Mouse (Mus musculus): ENCODE measurements around the gene Rad50.

The Rad50 gene

GRCm38 (mm10) chr11:53617562-53618109 lies 89.5 kb downstream of the Rad50 start:
- in situ Hi-C loops (cut with MboI; ENCODE audit: low pct_unique_long_range_greater_than_20kb in 1 of 2, low sequenced_read_pairs in 2 of 2, unreplicated experiment in 1 of 2), result no loop called here

DNA sequence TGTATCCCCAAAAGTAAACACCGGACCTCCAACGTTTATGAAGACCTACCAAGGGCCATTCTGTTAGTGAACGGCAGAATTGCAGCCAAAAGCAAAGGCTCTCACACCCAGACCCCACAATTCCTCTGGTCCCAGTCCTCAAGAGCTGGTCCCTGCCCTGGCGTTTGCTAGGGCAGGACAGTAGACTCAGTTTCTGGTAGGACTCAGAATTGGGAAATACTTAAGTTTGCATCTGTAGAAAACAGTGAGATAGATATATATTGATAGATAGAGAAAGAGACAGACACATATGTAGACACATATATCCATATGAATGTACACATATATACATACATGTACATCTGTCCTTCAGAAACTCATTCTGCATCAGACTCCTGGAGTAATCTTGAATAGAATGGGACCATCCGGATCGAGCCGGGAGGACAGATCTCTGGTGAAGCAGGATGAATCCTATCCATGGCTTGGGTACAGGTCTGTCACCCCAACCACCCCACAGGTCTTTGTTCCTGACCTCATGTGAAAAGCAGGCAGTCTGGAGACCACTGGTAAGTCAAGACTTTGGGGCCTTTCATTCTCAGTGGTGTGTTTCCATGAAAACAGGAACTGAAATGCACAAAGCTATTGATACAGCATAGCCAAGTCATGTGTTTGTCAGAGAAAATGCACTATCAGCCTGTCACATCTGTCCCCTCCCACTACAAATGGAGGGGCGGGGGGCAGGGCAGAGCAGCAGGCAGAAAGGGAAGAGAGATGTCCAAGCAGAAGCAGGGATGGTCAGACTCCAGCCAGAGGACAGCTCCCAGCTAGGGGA lies 90.2 kb downstream of the Rad50 start:
- in situ Hi-C loops (cut with MboI; ENCODE audit: low pct_unique_long_range_greater_than_20kb in 1 of 2, low sequenced_read_pairs in 2 of 2, unreplicated experiment in 1 of 2), result no loop called here

GRCm38 (mm10) chr11:53615575-53615974 lies 91.5 kb downstream of the Rad50 start:
- in situ Hi-C loops (cut with MboI; ENCODE audit: low pct_unique_long_range_greater_than_20kb in 1 of 2, low sequenced_read_pairs in 2 of 2, unreplicated experiment in 1 of 2), result no loop called here

- in situ Hi-C loops (cut with MboI; ENCODE audit: low pct_unique_long_range_greater_than_20kb in 1 of 2, low sequenced_read_pairs in 2 of 2, unreplicated experiment in 1 of 2), result no loop called here
Observed at GRCm38 (mm10) chr11:53615172-53615571, 91.9 kb downstream of the Rad50 start.

DNA sequence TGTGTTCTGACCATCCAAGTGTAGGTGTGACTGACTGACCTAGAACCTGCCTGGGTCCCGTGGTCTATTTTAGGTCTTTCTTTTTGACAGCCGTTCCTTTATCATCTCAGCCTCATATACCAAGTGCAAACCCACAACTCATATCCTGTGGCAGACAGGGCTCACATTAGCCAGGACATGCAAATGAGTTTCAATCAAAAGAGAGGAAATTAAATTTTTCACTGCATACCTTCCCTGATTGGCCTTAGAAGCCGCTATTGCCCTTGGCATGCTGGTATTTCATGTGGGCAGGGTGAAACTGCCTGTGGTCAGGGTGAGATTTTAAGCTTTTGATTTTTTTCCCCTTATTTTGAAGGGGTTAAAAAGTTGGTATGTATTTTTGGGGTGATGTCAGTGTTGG lies 97.4 kb downstream of the Rad50 start:
- in situ Hi-C loops (cut with MboI; ENCODE audit: low pct_unique_long_range_greater_than_20kb in 1 of 2, low sequenced_read_pairs in 2 of 2, unreplicated experiment in 1 of 2), result no loop called here

- in situ Hi-C loops (cut with MboI; ENCODE audit: low pct_unique_long_range_greater_than_20kb in 1 of 2, low sequenced_read_pairs in 2 of 2, unreplicated experiment in 1 of 2), result no loop called here
Observed at GRCm38 (mm10) chr11:53609231-53609630, 97.9 kb downstream of the Rad50 start.

GRCm38 (mm10) chr11:53605609-53606008 lies 101.5 kb downstream of the Rad50 start:
- in situ Hi-C loops (cut with MboI; ENCODE audit: low pct_unique_long_range_greater_than_20kb in 1 of 2, low sequenced_read_pairs in 2 of 2, unreplicated experiment in 1 of 2), result no loop called here

GRCm38 (mm10) chr11:53604983-53605382 lies 102.1 kb downstream of the Rad50 start:
- in situ Hi-C loops (cut with MboI; ENCODE audit: low pct_unique_long_range_greater_than_20kb in 1 of 2, low sequenced_read_pairs in 2 of 2, unreplicated experiment in 1 of 2), result no loop called here

Measured in mouse embryonic stem cell (cell line).